Mouse (Mus musculus): Measurements from ENCODE around the gene Zfp781. TPM values are rescaled to one million over a fixed set of nuclear protein-coding genes. Genes with fewer than 3 reads are reported as not detected.

Gene Zfp781
- 4.1 TPM for polyA plus RNA-seq (2014; fragmentation: Illumina TruSeq; extraction: RNeasy Lipid Tissue Mini Kit (QIAGEN cat#74804); ENCODE audit: low read depth, low replicate concordance)

DNA sequence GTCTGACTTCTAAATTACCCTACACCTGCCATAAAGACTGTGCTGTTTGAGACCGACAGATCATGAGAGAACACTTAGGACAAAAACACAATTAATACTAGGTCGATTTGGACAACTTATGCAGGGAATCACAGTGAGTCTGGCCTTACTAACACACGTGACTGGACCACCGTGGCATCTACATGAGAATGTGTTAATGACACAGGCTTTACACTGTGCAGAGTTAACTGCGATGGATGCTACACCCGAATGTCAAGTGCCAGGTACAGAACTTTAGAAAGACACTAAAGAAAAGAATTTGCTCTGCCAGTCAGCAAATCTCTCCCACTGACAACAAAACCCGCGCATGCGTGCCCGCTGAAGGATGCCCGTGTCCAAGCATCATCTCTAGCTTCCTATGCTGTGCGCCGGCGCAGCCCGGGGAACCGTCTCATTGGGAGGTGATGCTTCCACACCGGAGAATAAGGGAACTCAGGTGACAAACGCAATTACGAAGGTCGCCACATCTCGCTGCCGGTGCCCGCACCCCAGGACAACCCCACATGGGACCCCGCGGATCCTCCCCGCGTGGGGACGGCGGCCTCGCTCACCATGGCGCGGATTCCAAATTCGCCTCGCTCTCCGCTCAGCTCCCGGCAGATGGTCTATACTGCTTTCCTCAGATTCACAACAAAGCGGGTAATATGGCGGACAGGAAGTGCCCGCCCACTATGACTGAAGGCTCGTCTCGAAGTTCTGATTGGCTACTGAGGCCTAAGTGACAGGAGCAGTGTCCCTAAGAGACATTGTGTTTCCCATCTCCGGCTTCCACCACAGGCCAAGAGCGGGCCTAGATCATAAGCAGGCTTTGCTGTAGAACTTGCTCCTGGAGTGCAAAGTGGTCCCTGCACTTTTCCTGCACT is at the start of gene Zfp781:
Gene Zfp781, minus strand, starts transcription at position 639 of the 902 bp plus-strand sequence.

DNA sequence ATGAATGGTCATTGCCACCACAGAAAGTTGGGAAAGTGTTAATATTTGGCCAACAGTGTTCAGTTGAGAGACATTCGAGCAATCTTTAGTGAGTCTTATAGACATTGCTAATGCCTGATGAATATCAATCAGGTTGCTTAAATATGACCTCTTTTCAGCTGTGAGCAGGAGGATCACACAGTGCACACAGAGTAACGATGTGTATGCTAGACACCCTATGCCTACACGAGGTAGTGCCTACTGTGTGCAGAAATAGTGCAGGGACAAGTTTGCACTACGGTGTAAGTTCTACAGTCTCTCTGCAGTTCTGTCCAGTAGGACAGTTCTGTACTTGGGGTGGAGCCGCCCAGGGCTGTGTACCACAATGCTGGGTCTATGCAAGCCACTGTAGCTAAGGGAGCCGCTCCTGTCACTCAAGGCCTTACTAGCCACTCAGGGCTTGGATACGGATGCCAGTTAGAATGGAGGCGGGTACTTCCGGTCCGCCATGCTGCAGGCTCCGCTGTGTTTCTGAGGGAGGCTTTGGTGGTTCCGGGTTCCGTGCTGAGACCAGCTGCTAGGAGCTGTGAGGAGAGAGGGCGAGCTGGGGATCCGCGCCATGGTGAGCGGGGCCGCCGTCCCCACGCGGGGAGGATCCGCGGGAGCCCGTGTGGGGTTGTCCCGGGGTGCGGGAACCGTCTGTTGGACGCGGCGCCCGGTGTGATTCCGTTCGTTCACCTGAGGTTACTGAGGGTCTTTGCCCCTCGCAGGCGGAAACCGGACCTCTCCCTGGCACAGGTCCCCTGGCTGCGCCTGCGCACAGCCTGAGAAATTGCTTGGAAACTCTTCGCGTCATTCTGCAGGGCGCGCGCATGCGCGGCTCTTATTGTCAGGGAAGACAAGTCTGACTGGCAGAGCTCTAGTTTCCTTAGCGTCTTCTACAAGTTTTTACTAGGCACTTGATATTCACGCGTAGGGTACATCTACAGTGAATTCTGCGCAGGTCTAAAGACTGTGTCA is 66.6 kb downstream of the Zfp781 start, which contains the start of gene Gm32687:
Gene Gm32687, plus strand, starts transcription at position 526 of the 999 bp plus-strand sequence.

Other genes starting within 250 kb of the Zfp781 start
- 35.5 TPM for gene Zfp433, start 225.7 kb downstream of the Zfp781 start, polyA plus RNA-seq (2014; fragmentation: Illumina TruSeq; extraction: RNeasy Lipid Tissue Mini Kit (QIAGEN cat#74804); ENCODE audit: low read depth, low replicate concordance)
- 15.8 TPM for gene Gm3055, start 159.3 kb downstream of the Zfp781 start, polyA plus RNA-seq (2014; fragmentation: Illumina TruSeq; extraction: RNeasy Lipid Tissue Mini Kit (QIAGEN cat#74804); ENCODE audit: low read depth, low replicate concordance)
- gene Gm4767, start 118.3 kb downstream of the Zfp781 start, polyA plus RNA-seq (2014; fragmentation: Illumina TruSeq; extraction: RNeasy Lipid Tissue Mini Kit (QIAGEN cat#74804); ENCODE audit: low read depth, low replicate concordance), result 4.2 TPM
- gene Gm32687, start 66.5 kb downstream of the Zfp781 start, polyA plus RNA-seq (2014; fragmentation: Illumina TruSeq; extraction: RNeasy Lipid Tissue Mini Kit (QIAGEN cat#74804); ENCODE audit: low read depth, low replicate concordance), result 25.6 TPM
- 18.6 TPM for gene Zfp873, start 117.6 kb upstream of the Zfp781 start, polyA plus RNA-seq (2014; fragmentation: Illumina TruSeq; extraction: RNeasy Lipid Tissue Mini Kit (QIAGEN cat#74804); ENCODE audit: low read depth, low replicate concordance)
- gene BC024063, start 152.9 kb upstream of the Zfp781 start, polyA plus RNA-seq (2014; fragmentation: Illumina TruSeq; extraction: RNeasy Lipid Tissue Mini Kit (QIAGEN cat#74804); ENCODE audit: low read depth, low replicate concordance), result 8.6 TPM
- 15.0 TPM for gene AU041133, start 197.5 kb upstream of the Zfp781 start, polyA plus RNA-seq (2014; fragmentation: Illumina TruSeq; extraction: RNeasy Lipid Tissue Mini Kit (QIAGEN cat#74804); ENCODE audit: low read depth, low replicate concordance)